Mouse (Mus musculus) midbrain, embryonic 11.5 days (tissue): Measurements from ENCODE around the gene Flywch1. TPM values are rescaled to one million over a fixed set of nuclear protein-coding genes. Genes with fewer than 3 reads are reported as not detected.

ENCODE experiments used
- ATAC-seq: fragments of 200-750 bp; cut with Nextera tagmentation; 2 replicates; pipeline ENCODE4 v1.8.0; 2017; ENCODE audit warnings: moderate TSS enrichment, moderate library complexity; ENCODE audit not compliant: low FRiP score
- DNase-seq: peaks from one replicate; pipeline ENCODE4 v3.0.0; 2015; ENCODE audit warnings: low spot score; ENCODE audit errors: missing footprints
- H3K27ac ChIP-seq: fragments of 300-500 bp; sonication (generic); 2 replicates; pipeline ENCODE4 v1.5.1; 2014; ENCODE audit warnings: low read depth, low read length
- H3K27me3 ChIP-seq: fragments of 300-500 bp; sonication (generic); 2 replicates; pipeline ENCODE4 v1.6.1; 2014; ENCODE audit warnings: mild to moderate bottlenecking, low read length, moderate library complexity, mixed read lengths; ENCODE audit not compliant: control insufficient read depth, insufficient read depth
- H3K36me3 ChIP-seq: fragments of 300-500 bp; sonication (generic); 2 replicates; pipeline ENCODE4 v1.6.1; 2014; ENCODE audit warnings: mild to moderate bottlenecking, low read length, moderate library complexity, mixed read lengths; ENCODE audit not compliant: control insufficient read depth, insufficient read depth
- H3K4me1 ChIP-seq: fragments of 300-500 bp; sonication (generic); 2 replicates; pipeline ENCODE4 v1.6.1; 2014; ENCODE audit warnings: low read length; ENCODE audit not compliant: control insufficient read depth, insufficient read depth
- H3K4me2 ChIP-seq: fragments of 300-500 bp; sonication (generic); 2 replicates; pipeline ENCODE4 v1.6.1; 2014; ENCODE audit warnings: mild to moderate bottlenecking, moderate library complexity
- H3K4me3 ChIP-seq: fragments of 300-500 bp; sonication (generic); 2 replicates; pipeline ENCODE4 v1.5.1; 2014; ENCODE audit warnings: low read depth, low read length
- H3K9ac ChIP-seq: fragments of 300-500 bp; sonication (generic); 2 replicates; pipeline ENCODE4 v1.6.1; 2014; ENCODE audit warnings: low read length
- H3K9me3 ChIP-seq: fragments of 300-500 bp; sonication (generic); 2 replicates; pipeline ENCODE4 v1.6.1; 2016; ENCODE audit warnings: low read length; ENCODE audit not compliant: control insufficient read depth
- WGBS: fragments of 180-500 bp; shearing (Covaris S2); extraction: QIAGEN DNeasy Blood & Tissue Kit; methylation state at CpG from one replicate; pipeline ENCODE4 v1.1.7; 2014; 5-methylcytosine and 5-hydroxymethylcytosine counted together
- polyA plus RNA-seq: library from polyadenylated mRNA; unstranded; fragments of >200 nt; fragmentation: Nextera tagmentation; extraction: Ambion mirVana; gene quantifications from 2 replicates; pipeline ENCODE4 v1.2.1, GENCODE M21; 2014

Flywch1 gene
- polyA plus RNA-seq, 1 experiment from 2014 or later: 142 TPM

DNA sequence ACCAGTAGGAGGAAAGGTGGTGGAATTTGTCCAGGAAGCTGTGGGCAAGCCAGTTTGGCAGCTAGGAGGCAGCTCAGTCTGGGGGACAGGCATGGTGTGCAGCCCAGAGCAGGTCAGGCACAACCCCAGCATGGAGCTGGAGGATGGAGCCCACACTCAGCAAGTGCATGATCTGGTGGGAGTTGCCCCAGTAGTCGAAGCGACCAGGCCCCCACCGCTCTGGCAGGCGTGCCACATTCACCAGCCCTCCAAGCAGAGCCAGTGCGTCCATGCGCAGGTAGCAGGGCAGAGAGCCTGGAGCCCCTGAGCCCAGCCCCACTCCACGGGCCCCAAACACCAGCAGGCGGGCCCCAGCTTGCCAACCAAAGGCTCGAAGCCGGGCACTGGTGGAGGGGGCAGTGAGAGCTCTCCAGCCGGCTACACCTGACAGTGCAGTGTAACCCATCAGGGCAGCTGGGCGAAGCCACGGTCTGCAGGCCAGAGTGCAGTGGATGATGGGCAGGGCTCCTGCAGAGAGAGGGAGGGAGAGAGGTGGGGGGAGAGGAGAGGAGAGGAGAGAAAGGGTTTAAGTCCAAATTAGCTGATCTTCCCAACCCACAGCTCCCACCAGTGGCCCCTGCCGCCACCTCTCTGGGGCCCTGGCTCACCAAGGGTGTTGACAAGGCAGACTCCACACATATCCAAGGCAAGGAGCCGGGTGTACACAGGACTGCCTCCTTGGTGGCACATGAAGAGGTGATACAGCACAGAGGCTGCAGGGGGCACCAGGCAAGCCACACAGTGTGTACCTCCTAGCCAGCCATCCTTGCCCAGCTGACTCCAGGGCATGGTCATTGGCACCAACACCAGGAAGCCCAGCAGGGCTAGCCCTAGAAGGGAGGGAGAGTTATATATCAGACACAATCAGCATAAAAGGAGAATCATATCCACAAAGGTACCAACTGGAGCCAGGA lies 33.6 kb downstream of the Flywch1 start:
- peaks cover 24% of the 10 kb centered on the region for H3K27me3 ChIP-seq

DNA sequence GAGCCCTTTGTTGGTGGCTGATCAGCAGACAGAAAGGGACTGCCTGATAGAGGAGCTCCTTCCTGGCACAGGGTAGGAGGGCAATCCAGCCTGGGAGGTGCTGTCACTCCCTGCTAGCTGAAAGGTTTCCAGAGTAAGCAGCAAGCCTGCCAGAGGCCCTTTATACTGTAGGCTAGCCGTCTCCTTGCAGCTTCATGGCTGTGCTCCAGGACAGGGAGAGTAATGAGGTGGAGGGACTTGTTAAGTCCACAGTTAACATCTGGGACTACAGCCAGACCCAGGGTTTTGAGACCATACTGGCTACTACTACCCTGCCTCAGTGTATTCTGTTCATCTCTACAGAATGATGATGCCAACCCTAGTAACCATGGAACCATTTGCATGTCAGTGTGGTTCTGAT lies 37.1 kb downstream of the Flywch1 start:
- Histone ChIP-seq H3K27ac (no peak overlapping the region), H3K27me3 (no peaks in the 10 kb centered on the region), H3K4me1 (peaks cover 4% of the 10 kb centered on the region), H3K36me3 (no peaks in the 10 kb centered on the region; the same call in 1 of the 2 replicates), H3K9ac (no peak overlapping the region), H3K9me3 (no peaks in the 10 kb centered on the region), H3K4me2 (no peak overlapping the region), H3K4me3 (no peak overlapping the region)
- WGBS: 100% methylated on average over 1 of the region's 1 CpGs
- ATAC-seq: no peak
- peak; percentile 53 for DNase-seq

More for the DNA sequence above, 33.6 kb downstream of the Flywch1 start:
- WGBS: 67% methylated on average over 15 of the region's 15 CpGs
- H3K4me1 ChIP-seq: peaks cover 8% of the 10 kb centered on the region
- no peaks in the 10 kb centered on the region; the same call in 1 of the 2 replicates for H3K36me3 ChIP-seq
- H3K9me3 ChIP-seq: no peaks in the 10 kb centered on the region
- no peak overlapping the region for H3K27ac ChIP-seq
- ATAC-seq (no peak), DNase-seq (peak; percentile 78)
- no peak overlapping the region; the same call in 1 of the 2 replicates for H3K4me2 ChIP-seq
- H3K4me3 ChIP-seq: 0 out of 2 replicates have a peak overlapping the region, but pooled peaks have one; percentile 66
- H3K9ac ChIP-seq: no peak overlapping the region

DNA sequence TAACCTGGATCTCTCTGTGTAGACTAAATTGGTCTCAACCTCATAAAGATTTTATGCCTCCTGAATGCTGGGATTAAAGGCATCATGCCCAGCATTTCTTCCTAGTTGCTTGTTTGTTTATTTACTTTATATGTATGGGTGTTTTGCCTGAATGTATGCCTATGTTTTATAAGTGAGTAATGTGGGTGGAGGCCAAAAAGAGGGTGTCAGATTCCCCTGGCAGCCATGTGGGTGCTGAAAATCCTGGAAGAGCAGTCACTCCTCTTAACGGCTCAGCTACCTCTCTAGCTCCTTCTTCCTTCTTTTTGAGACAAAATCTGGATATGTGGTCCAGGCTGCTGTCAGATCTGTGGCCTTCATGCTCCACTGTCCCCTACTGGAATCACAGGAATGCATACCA lies 41.0 kb downstream of the Flywch1 start:
- 76% methylated on average over 1 of the region's 1 CpGs for WGBS
- DNase-seq: peak; percentile 44
- H3K4me3 ChIP-seq: no peak overlapping the region

DNA sequence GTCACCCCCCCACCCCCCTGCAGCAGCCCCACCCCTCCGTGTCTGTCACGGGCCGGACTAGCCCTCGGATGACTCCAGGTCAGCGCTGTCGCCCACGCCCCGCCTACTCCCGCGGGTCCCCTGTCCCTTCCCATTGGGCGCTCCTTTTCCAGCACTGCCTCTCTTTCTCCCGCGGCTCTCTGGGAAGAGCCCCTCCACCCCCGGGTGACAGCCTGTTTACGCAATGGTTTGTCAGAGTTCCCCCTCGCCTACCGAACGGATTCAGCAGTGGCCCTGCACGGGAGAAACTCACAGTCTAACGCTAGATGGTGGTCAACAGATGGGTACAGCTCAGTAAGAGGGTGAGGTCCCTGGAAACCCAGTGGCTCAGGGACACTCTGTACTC lies 44.7 kb downstream of the Flywch1 start:
- H3K4me1 ChIP-seq: peaks cover 7% of the 10 kb centered on the region; the same call in 1 of the 2 replicates
- no peaks in the 10 kb centered on the region for H3K27me3 ChIP-seq
- H3K4me3 ChIP-seq: peak overlapping the region; percentile 68
- H3K4me2 ChIP-seq: peak overlapping the region; percentile 79
- H3K27ac ChIP-seq: no peak overlapping the region; the same call in 1 of the 2 replicates
- peak; percentile 86 for ATAC-seq
- H3K9me3 ChIP-seq: no peaks in the 10 kb centered on the region
- DNase-seq: peak; percentile 93
- no peaks in the 10 kb centered on the region for H3K36me3 ChIP-seq
- 1% methylated on average over 20 of the region's 20 CpGs for WGBS
- H3K9ac ChIP-seq: peak overlapping the region; percentile 67

More for the DNA sequence above, 41.0 kb downstream of the Flywch1 start:
- Histone ChIP-seq H3K4me2 (no peak overlapping the region), H3K27me3 (no peaks in the 10 kb centered on the region), H3K9me3 (no peaks in the 10 kb centered on the region), H3K36me3 (no peaks in the 10 kb centered on the region), H3K4me1 (peaks cover 7% of the 10 kb centered on the region; the same call in 1 of the 2 replicates), H3K9ac (no peak overlapping the region), H3K27ac (no peak overlapping the region)
- ATAC-seq: no peak

DNA sequence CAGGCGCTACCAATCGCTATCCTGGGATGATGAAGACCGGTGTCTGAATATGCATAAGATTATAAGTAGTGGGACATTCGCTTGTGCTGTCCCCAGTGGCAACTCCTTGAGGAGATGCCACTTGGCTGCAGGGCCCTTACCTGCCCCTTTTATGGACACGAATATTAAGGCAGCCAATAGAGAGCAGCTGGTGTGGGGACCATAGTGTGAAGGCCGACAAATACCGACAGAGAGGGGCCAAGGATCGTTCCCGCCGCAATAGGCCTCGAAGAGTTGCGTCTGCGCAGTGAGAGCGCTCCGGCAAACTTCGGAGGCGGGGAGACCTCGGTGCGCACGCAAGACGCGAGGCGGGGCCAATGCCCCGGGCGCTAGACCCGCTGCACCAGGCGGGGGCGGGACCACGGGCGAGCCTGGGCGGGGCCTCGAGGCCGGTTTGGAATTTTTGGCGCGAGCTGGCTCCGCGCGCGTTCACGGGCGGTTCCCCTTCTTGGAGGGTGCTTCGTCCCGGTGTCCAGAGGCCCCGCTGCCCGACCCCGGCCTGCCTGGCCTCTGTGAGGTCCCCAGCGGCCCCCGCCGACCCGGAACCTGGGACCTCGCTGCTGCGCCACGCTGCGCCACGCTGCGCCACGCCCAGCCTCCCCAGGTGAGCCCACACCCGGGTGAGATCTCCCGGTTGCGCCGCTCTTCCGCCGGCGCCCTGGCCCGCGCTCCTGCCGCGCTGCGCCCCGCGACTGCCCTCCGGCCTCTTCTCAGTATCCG lies 45.2 kb downstream of the Flywch1 start, which contains the start of gene Pkmyt1:
Gene Pkmyt1, plus strand, starts transcription at position 338 of the 759 bp plus-strand sequence.
- 1% methylated on average over 67 of the region's 73 CpGs for whole genome bisulfite sequencing
- DNase-seq (peak; percentile 99), ATAC-seq (peak; percentile 95)
- Histone ChIP-seq H3K27me3 (no peaks in the 10 kb centered on the region), H3K4me1 (peaks cover 7% of the 10 kb centered on the region; the same call in 1 of the 2 replicates), H3K9me3 (no peaks in the 10 kb centered on the region), H3K36me3 (no peaks in the 10 kb centered on the region), H3K4me3 (peak within 1 kb of the TSS; percentile 68), H3K27ac (peak within 1 kb of the TSS; percentile 10; the same call in 1 of the 2 replicates), H3K9ac (peak within 1 kb of the TSS; percentile 67), H3K4me2 (peak within 1 kb of the TSS; percentile 79)

DNA sequence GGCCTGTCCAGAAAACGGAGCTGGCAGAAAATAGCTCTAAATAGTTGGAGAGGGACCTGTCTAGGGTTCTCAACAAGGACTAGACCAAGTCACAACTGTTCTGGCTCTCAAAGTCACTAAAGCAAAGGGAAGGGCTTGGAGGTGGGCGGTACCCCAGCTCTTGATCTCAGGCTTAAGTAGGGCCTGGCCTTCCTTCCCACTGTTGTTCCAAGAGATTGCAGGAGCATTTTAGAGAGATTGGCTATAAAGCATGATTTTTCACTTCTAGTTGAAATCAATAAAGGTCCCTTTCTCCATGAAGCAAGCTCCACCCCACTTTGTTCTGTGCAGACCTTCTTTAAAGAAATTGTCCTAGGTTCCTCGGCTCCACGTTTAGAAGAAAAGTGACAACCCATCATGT lies 45.9 kb downstream of the Flywch1 start:
- Histone ChIP-seq H3K27me3 (no peaks in the 10 kb centered on the region), H3K4me1 (peaks cover 7% of the 10 kb centered on the region; the same call in 1 of the 2 replicates), H3K9ac (peak overlapping the region; percentile 67), H3K9me3 (no peaks in the 10 kb centered on the region), H3K4me2 (peak overlapping the region; percentile 79), H3K4me3 (peak overlapping the region; percentile 68), H3K36me3 (no peaks in the 10 kb centered on the region), H3K27ac (peak overlapping the region; percentile 10; the same call in 1 of the 2 replicates)
- 71% methylated on average over 4 of the region's 4 CpGs for WGBS
- no peak for ATAC-seq
- no peak for DNase-seq

DNA sequence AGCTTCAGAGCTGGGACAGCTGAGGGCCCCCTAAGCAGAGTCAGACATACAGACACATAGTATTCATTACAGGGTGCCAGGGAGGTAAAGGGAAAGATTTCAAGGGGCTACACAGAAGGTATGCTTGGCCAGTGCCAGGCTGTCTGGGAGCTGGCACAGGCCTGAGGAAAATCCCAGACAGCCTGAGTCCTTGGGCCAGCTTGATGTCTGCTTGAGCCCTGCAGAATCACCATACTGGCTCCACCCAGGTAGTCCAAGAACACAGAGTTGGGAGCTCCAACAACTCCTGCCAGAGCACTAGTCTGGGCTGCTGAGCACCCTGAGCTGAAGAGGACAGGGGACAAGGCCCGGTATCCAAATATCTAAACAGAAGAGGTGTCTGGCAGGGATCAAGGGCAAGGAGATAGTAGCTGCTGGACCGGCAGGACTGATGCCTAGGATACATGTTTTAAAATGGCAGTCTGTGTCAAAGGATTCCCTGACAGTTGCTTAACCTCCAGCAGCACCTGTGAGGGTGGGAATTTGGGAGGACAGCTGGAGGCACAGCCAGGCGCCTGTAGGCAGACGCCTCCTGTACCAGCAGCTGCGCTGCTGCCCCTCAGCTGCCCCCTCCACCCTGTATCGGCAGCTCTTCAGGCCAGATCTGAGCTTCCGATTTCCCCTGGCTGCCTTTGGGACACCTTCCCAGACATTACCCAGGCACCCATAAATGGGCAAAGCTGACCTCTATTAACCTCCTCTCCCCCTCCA lies 48.9 kb downstream of the Flywch1 start, which contains the start of gene 1520401A03Rik:
Gene 1520401A03Rik, minus strand, starts transcription at position 408 of the 750 bp plus-strand sequence.
- 80% methylated on average over 7 of the region's 7 CpGs for WGBS
- Histone ChIP-seq H3K9ac (no peak within 1 kb of the TSS), H3K4me3 (no peak within 1 kb of the TSS), H3K27ac (no peak within 1 kb of the TSS), H3K36me3 (no peaks in the 10 kb centered on the region), H3K9me3 (no peaks in the 10 kb centered on the region), H3K27me3 (no peaks in the 10 kb centered on the region), H3K4me1 (peaks cover 7% of the 10 kb centered on the region; the same call in 1 of the 2 replicates), H3K4me2 (no peak within 1 kb of the TSS)
- ATAC-seq (no peak), DNase-seq (no peak)

DNA sequence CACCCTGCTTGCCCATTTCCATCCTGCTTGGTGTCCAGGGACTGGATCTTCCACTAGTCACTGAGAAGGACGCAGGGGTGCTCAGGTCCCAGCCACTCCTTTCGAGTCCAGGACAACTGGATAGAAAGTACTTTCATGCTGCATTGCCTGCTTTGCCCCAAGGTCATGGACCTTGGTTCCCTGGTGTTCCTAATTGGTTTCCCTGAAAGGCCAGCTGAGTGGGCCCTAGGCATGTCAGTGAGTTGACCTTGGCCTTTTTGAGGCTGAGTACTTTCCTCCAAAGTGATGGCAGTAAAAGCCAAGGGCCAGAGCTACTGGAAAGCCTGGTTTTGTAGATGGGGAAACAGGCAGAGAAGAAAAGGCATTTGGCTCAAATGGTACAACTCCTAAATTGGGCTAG lies 49.5 kb downstream of the Flywch1 start:
- H3K4me3 ChIP-seq: no peak overlapping the region
- WGBS: 91% methylated on average over 2 of the region's 2 CpGs
- no peaks in the 10 kb centered on the region for H3K36me3 ChIP-seq
- DNase-seq: no peak
- no peak for ATAC-seq
- H3K4me2 ChIP-seq: no peak overlapping the region
- peaks cover 6% of the 10 kb centered on the region; the same call in 1 of the 2 replicates for H3K4me1 ChIP-seq
- H3K27me3 ChIP-seq: no peaks in the 10 kb centered on the region
- H3K9me3 ChIP-seq: no peaks in the 10 kb centered on the region
- H3K27ac ChIP-seq: no peak overlapping the region
- no peak overlapping the region for H3K9ac ChIP-seq
